Mouse (Mus musculus): ENCODE measurements around the gene Scn10a.

DNA sequence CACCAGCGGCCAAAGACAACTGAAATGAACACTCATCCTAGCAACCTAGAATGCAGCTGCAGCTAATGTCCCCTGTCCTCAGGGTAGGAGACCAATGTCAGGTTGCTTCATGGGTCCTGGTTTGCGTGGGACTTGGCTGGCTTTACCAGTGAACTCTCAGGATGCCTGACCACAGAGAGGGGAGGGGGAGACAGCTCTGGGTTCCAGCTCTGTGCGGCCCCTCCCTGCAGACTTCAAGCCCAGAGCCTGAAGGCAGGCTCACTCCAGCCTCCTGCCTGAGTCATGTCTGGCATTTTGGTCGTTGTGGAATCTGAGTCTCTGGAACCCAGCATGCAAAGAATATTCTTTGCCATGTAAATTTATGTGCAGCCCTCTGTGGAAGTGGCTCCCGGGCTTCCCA, 151.3 kb downstream of the Scn10a start:
- TF ChIP-seq CTCF (IDR thresholded peaks at IDR 0.05; ENCODE audit: low read depth, low read length): no peak
- TF ChIP-seq POLR2A (IDR thresholded peaks at IDR 0.05; ENCODE audit: extremely low read depth, insufficient read depth, low read length): no peak

Data from liver, adult 2 months (tissue).